Mouse (Mus musculus) lung, adult 2 months (tissue): Measurements from ENCODE around the gene Chuk.

Experiments
- CTCF ChIP-seq: fragments of 200-500 bp; IDR thresholded peaks from 2 replicates; pipeline ENCODE4 v1.5.1; 2011; ENCODE audit warnings: mild to moderate bottlenecking, low read length, control low read depth; ENCODE audit not compliant: insufficient read depth
- POLR2A ChIP-seq: fragments of 200-500 bp; IDR thresholded peaks from 2 replicates; pipeline ENCODE4 v1.6.1; 2011; ENCODE audit warnings: low read depth, mild to moderate bottlenecking, control low read depth, low read length, borderline replicate concordance; ENCODE audit errors: extremely low read depth

GRCm38 (mm10) chr19:44076457-44076856, 30.8 kb downstream of the Chuk start:
- TF ChIP-seq CTCF (no peak), POLR2A (no peak)
